Mouse (Mus musculus) 416B (cell line): ENCODE data around the gene Lclat1.

ENCODE experiments used
- DNase-seq: peaks from one replicate; pipeline ENCODE4 v3.0.0; 2011; ENCODE audit warnings: low read depth

The Lclat1 gene

GRCm38 (mm10) chr17:73107158-73108157 is at the start of gene Lclat1:
Lclat1 (plus strand) TSS chr17:73107985.
- peak; percentile 93 for DNase-seq

GRCm38 (mm10) chr17:73058319-73058718 is 49.5 kb upstream of the Lclat1 start:
- no peak for DNase-seq

GRCm38 (mm10) chr17:73060224-73060896 is 47.4 kb upstream of the Lclat1 start:
- DNase-seq: no peak

DNA sequence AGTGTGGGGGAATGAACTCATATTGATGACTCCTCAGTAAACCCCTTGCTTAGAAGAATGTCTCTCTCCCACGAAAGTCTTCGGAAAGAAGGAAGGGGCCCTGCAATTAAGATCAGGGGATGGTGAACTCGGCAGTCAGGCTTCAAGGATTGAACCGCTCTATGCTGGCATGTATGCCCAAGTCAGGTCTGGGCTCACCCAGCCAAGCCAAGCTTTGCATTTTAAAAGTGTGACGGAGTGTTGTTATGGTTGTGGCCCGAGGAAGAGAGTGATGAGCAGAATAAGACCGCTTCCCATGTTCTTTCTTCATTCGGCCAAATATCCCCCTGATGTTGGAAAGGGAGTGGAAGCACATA is 46.9 kb upstream of the Lclat1 start:
- no peak for DNase-seq

DNA sequence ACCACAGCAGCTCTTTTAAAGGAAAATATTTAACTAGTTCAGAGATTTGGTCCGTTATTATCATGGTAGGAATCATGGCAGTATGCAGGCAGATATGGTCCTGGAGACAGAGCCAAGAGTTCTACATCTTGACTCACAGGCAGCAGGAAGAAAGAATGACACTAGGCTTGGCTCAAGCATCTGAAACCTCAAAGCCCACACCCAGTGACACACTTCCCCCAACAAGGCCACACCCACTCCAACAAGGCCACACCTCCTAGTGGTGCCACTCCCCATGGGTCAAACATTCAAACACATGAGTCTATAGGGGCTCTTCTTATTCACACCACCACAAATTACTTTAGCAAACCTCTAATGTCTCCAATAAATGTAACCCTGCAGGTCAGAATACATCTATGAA is 45.1 kb upstream of the Lclat1 start:
- peak; percentile 67 for DNase-seq

GRCm38 (mm10) chr17:73063299-73063698 is 44.5 kb upstream of the Lclat1 start:
- DNase-seq: no peak

DNA sequence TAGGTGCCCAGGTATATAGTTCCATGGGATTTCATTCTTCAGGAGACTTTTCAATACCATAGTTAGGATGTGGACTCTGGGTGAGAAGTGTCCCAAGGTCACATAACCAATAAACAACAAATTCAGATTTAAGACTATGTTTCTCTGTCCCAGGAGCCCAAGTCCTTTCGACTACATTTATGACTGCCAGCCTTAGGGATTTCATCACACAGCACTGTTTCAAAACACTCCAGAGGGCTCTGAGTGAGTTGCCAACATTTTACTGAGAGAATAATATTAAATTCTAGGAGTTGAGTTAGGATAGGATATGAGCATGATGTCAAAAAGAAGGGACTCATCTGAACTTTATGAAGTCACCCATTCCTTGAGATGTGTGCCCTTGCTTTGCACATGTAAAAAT is 44.0 kb upstream of the Lclat1 start:
- no peak for DNase-seq

DNA sequence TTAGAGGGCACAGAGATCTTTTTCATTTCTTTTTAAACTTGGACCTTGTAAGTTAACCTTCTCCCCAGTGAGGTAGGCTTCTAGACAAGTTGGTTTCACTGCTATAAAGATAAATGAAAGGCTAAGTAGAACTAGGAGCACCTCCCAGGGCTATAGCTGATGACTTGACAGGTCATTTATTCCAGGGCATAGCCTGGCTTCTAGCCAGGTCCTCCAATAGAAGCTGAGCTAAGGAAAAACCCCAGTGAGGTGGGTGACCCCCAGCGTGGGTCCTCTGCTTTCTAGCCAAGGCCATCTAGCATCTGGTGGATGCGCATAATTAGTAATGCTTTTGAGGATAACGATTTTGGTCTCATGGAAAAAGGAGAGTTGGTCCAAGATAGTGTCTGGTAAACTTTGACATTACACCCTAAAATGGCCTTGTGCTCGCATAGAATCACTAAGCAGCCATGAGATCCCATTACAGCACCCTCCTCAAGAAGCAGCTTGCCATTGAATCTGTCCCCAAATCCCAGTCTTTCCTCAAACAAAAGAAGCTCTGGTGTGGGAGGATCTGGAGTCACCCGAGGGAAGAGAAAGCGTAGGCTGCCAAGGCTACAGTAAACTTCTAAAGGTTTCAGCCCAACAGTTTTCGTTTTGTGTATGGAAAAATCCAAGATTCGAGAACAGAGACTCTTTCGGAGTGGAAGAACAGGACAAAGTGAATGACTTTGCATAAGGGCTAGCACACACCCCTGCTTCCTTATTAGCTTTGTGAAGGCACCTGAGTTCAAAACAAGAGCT is 41.2 kb upstream of the Lclat1 start:
- DNase-seq: no peak

DNA sequence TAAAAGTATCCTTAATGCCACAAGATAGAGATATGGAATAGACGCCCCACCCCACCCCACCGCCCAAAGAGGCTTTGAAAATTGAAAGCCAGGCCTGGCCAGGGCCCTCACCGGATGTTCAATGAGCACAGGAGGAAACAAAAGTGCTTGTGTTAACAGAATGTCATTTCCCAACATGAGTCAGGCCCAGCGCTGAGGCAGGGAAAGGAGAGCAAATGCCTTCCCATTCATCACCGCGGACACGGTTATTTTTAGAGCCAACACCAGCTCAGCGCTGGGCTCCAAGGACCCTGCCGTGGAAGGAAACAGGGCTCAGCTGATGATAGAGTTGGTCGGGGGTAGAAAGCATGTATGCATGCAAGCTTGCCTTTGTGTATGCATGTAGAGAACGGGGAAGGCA is 40.4 kb upstream of the Lclat1 start:
- peak; percentile 77 for DNase-seq

- peak; percentile 78 for DNase-seq
These were observed 39.3 kb upstream of the Lclat1 start for GRCm38 (mm10) chr17:73068321-73068992.

DNA sequence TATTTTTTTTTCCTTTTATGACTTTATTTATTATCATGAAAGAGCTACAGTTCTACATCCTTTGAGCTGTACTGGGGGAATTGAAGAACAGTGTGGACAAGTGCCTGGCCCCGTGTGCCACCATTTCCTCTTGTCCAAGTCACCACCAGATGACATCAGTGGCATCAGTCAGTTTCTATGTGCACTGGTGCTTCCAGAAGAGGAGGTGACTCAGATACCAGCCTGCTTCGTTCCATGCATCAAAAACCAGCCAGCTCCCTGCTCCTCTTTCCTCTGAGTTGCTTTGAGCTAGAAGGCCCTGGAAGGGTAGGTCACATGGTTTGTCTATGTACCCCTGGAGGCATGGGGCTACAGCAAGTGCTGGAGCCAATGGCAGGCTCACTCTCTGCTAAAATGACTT is 37.3 kb upstream of the Lclat1 start:
- peak; percentile 59 for DNase-seq

DNA sequence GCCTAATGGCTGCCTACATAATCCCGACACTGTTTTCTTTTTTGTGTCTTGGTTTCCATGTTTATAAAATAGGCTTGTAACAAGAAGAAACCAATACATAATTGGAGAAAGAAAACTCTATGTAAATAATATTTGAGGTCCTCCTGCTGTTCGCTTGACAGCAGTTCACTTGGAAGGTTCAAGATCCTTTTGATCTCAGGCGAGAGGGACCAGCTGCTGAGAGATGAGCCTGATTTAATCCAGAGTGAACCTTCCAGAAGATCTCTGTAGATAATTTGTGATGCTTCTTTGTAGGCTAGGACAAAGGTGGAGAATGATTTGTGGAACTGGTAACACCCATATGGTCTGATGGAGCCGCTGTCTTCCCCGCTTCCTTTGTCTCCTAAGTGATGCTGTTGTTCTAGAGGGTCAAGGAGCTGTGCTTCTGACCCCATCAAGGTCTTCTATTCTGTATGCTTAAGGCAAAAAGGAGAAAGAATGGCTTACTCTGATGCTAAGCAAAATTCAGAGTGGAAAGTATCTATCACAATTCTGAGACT is 36.0 kb upstream of the Lclat1 start:
- DNase-seq: no peak

- no peak for DNase-seq
These were observed 35.5 kb upstream of the Lclat1 start for GRCm38 (mm10) chr17:73072286-73072685.

DNA sequence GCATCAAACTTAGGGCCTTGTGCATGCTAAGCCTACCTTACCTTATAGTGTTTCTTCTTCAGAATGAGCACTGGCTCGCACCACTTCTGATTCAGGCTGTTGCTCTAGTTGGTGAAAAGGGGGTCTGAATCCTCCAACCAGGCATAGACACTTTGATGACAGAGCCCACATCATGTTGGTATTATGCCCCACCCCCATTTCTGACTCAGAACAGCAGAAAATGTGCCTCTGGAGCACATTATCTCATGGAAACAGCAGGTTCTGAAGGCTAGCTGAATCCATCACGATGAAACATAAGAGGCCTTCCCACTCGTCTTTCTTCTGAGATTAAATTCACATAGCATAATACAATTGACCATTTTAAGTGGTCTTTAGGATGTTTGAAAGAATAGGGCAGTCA is 33.2 kb upstream of the Lclat1 start:
- DNase-seq: no peak

DNA sequence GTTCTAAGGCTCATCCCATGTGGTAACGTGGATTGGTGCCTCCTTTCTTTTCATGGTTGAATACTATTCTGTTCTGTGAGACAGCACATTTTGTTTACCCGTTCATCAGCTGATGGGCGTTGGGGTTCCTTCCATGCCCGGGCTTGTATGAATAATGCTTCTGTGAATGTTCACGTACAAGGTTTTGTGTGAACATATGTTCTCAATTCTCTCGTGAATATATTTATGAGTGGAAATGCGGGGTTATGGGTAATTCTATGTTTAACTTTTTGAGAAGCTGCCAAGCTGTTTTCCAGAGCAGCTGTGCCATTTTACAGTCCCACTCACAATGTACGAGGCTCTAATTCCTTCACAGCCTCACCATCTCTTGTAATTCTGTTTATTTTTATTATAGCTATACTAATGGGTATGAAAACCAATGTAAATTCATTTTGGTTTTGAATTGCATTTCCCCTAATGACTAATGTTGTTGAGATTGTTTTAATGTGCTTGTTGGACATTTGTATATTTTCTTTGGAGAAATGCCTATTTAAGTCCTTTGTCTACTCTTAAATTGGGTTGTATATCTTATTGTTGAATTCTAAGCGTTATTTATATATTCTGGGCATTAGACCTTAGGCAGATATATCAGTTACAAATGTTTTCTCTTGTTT is 32.4 kb upstream of the Lclat1 start:
- DNase-seq: no peak

DNA sequence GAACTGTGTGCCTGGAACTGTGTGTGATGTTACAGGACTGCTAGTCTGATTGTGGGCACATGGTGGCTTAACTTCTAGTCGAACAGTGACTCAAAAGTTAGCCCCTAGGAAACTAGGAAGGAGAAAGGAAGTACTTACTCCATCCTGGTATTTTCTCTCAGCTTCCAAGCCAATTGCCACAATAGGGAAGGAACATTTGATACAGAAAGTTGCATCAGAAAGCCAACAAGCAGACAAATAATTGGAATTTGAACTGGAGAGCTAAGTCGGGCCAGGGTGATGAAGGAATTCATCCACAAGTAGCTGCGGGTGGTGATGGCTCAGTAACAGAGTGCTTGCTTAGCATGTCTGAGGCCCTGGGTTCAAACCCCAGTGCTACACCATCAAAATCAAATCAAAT is 30.1 kb upstream of the Lclat1 start:
- DNase-seq: no peak

GRCm38 (mm10) chr17:73081360-73082133 is 26.2 kb upstream of the Lclat1 start:
- DNase-seq: peak; percentile 30

DNA sequence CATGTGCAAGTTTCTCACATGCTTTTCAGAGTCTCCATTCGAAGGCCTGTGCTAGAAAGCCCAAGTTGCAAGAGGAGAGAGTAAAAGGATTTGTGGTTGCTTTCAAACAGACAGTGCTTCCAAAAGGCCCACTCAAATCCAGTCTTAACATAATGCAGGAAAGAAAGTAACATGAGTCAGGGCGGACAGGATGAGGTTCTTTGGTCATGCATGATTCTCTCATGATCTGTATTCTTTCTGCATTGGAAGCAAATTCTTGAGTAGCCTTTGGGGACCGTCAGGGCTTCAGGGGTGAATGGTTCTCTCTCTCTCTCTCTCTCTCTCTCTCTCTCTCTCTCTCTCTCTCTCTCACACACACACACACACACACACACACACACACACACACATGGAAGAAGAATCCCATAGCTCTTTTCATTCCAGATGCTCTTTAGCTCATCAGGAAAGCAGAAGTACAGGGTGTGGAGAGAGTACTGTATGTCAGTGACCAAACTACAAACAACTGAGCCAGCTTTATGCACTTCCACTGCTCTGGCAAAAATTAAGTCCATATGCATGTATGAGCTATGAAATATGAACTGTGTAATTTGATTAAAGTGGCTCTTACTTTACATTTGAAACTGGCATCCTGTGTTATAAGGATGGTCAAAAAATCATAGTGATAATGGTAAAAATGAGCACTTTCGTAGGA is 25.1 kb upstream of the Lclat1 start:
- DNase-seq: no peak

DNA sequence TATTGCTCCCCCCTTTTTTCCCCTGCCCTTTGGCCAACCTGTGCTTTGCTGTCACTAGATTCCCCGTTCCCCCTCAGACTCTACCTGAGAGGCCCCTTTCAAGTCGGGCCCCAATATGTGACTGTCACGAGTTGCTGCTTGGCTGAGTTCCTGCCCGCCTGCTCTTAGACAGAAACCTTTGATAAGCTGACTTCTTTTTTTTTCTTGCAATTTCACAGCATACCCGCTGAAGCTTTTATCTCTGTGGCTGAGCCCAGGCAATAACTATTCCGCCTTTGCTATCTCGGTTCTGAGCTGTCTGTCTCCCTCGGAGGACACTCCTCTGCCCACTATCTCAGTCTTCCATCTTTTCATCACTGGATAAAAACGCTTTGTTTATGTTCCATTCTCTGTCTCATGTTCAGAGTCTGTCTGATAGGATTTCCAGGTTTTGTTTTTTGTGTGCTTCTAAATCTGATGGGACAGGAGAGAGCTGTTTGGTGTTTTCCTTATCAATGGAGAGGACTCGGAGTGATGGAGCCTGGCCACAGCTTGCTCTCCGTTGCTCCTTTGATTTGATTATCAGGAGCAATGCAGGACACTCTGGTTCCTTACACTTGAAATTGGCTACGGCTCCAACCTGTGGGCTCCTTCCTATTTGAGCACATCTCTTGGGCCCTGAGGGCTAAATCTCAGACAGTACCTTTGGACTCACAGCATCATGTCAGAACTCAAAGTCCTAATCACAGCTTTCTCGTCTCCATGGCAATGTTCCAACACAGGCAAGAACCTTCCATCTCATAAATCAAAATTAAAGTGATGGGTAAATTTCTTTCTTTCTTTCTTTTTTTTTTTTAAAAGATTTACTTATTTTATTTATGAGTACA is 20.5 kb upstream of the Lclat1 start:
- DNase-seq: no peak
